Mouse (Mus musculus) limb, embryonic 14.5 days (tissue): ENCODE measurements around the gene Defb45. TPM values are rescaled to one million over a fixed set of nuclear protein-coding genes. Genes with fewer than 3 reads are reported as not detected.

Experiments used
- ATAC-seq: fragments of 200-750 bp; cut with Nextera tagmentation; 2 replicates; pipeline ENCODE4 v1.8.0; 2017; ENCODE audit warnings: low read depth, moderate number of reproducible peaks, moderate TSS enrichment; ENCODE audit not compliant: low FRiP score
- DNase-seq: peaks from one replicate; pipeline ENCODE4 v3.0.0-alpha.2; 2015; ENCODE audit warnings: low spot score
- H3K27ac ChIP-seq: fragments of 300-500 bp; sonication (generic); replicated peaks from 2 replicates; pipeline ENCODE4 v1.5.1; 2014; ENCODE audit warnings: low read depth, mild to moderate bottlenecking, low read length, moderate library complexity, mixed read lengths
- H3K27me3 ChIP-seq: fragments of 300-500 bp; sonication (generic); 2 replicates; pipeline ENCODE4 v1.6.1; 2014; ENCODE audit warnings: low read length, mixed read lengths; ENCODE audit not compliant: control insufficient read depth, insufficient read depth
- H3K36me3 ChIP-seq: fragments of 300-500 bp; sonication (generic); 2 replicates; pipeline ENCODE4 v1.6.1; 2014; ENCODE audit warnings: mild to moderate bottlenecking, low read length, moderate library complexity, mixed read lengths; ENCODE audit not compliant: control insufficient read depth, insufficient read depth
- H3K4me1 ChIP-seq: fragments of 300-500 bp; sonication (generic); 2 replicates; pipeline ENCODE4 v1.6.1; 2014; ENCODE audit warnings: antibody characterized with exemption, low read length, mixed read lengths; ENCODE audit not compliant: control insufficient read depth, insufficient read depth
- H3K4me2 ChIP-seq: fragments of 300-500 bp; sonication (generic); replicated peaks from 2 replicates; pipeline ENCODE4 v1.6.1; 2014; ENCODE audit warnings: low read depth, mild to moderate bottlenecking, low read length, moderate library complexity; ENCODE audit not compliant: severe bottlenecking
- H3K4me3 ChIP-seq: fragments of 300-500 bp; sonication (generic); replicated peaks from 2 replicates; pipeline ENCODE4 v1.5.1; 2014; ENCODE audit warnings: low read length
- H3K9ac ChIP-seq: fragments of 300-500 bp; sonication (generic); 2 replicates; pipeline ENCODE4 v1.6.1; 2014; ENCODE audit warnings: mild to moderate bottlenecking, low read depth, low read length, moderate library complexity; ENCODE audit not compliant: severe bottlenecking
- H3K9me3 ChIP-seq: fragments of 300-500 bp; sonication (generic); 2 replicates; pipeline ENCODE4 v1.6.1; 2016; ENCODE audit warnings: low read length; ENCODE audit not compliant: control insufficient read depth
- POLR2A ChIP-seq: fragments of 200-500 bp; IDR thresholded peaks from 2 replicates; pipeline ENCODE4 v1.8.0; 2012; ENCODE audit warnings: inconsistent platforms, mild to moderate bottlenecking, moderate library complexity, borderline replicate concordance; ENCODE audit not compliant: insufficient read depth, insufficient read length; ENCODE audit errors: extremely low read depth
- WGBS: fragments of 180-500 bp; shearing (Covaris S2); extraction: QIAGEN DNeasy Blood & Tissue Kit; methylation state at CpG from one replicate; pipeline ENCODE4 v1.1.7; 2014; 5-methylcytosine and 5-hydroxymethylcytosine counted together
- polyA plus RNA-seq, 2 experiments: library from polyadenylated mRNA; depleted of rRNA in 1 of 2; stranded (reverse) in 1 of 2; unstranded in 1 of 2; fragments of >200 nt; fragmentation: Nextera tagmentation in 1 of 2; extraction: Ambion mirVana in 1 of 2; gene quantifications; 2 replicates each; pipeline versions ENCODE4 v1.2.1 to v1.2.3; 2012 to 2014

Gene Defb45
- polyA plus RNA-seq, 2 experiments = not detected

GRCm38 (mm10) chr2:152553774-152554423, 45.3 kb downstream of the Defb45 start:
- H3K4me3 ChIP-seq = no peak overlapping the region
- H3K36me3 ChIP-seq = no peaks in the 10 kb centered on the region
- H3K27me3 ChIP-seq = no peaks in the 10 kb centered on the region
- H3K4me1 ChIP-seq = no peaks in the 10 kb centered on the region
- no peak for TF ChIP-seq POLR2A
- H3K9ac ChIP-seq = no peak overlapping the region
- no peaks in the 10 kb centered on the region for H3K9me3 ChIP-seq
- peak; percentile 67 for DNase-seq
- 12% methylated on average over 16 of the region's 16 CpGs for WGBS
- H3K27ac ChIP-seq = no peak overlapping the region
- 0 out of 2 replicates have a peak overlapping the region, but pooled peaks have one; percentile 25 for H3K4me2 ChIP-seq
- no peak for ATAC-seq

- ATAC-seq (no peak), DNase-seq (no peak)
- no peaks in the 10 kb centered on the region for H3K27me3 ChIP-seq
- no peaks in the 10 kb centered on the region for H3K36me3 ChIP-seq
- H3K4me1 ChIP-seq = no peaks in the 10 kb centered on the region
- H3K9ac ChIP-seq = no peak overlapping the region
- 77% methylated on average over 5 of the region's 5 CpGs for WGBS
- H3K4me2 ChIP-seq = no peak overlapping the region
- H3K27ac ChIP-seq = no peak overlapping the region
- TF ChIP-seq POLR2A = no peak
- H3K4me3 ChIP-seq = no peak overlapping the region
- H3K9me3 ChIP-seq = no peaks in the 10 kb centered on the region
These were observed 51.1 kb downstream of the Defb45 start for GRCm38 (mm10) chr2:152548124-152548523.

- 19% methylated on average over 4 of the region's 4 CpGs for WGBS
These were observed 54.5 kb downstream of the Defb45 start for GRCm38 (mm10) chr2:152544691-152545090.

GRCm38 (mm10) chr2:152543478-152543877, 55.7 kb downstream of the Defb45 start:
- Histone ChIP-seq H3K4me2 (no peak overlapping the region), H3K9ac (no peak overlapping the region), H3K9me3 (no peaks in the 10 kb centered on the region), H3K4me3 (no peak overlapping the region), H3K27me3 (no peaks in the 10 kb centered on the region), H3K4me1 (no peaks in the 10 kb centered on the region), H3K27ac (no peak overlapping the region), H3K36me3 (no peaks in the 10 kb centered on the region)
- no peak for TF ChIP-seq POLR2A
- no peak for ATAC-seq
- no peak for DNase-seq
- 51% methylated on average over 4 of the region's 4 CpGs for WGBS

More at GRCm38 (mm10) chr2:152544691-152545090, 54.5 kb downstream of the Defb45 start:
- ATAC-seq = peak; percentile 55; the same call in 1 of the 2 replicates
- H3K27ac ChIP-seq = no peak overlapping the region
- no peaks in the 10 kb centered on the region for H3K36me3 ChIP-seq
- no peaks in the 10 kb centered on the region for H3K4me1 ChIP-seq
- DNase-seq = peak; percentile 45
- no peak overlapping the region for H3K4me2 ChIP-seq
- H3K9me3 ChIP-seq = no peaks in the 10 kb centered on the region
- TF ChIP-seq POLR2A = no peak
- H3K4me3 ChIP-seq = no peak overlapping the region
- H3K27me3 ChIP-seq = no peaks in the 10 kb centered on the region
- no peak overlapping the region for H3K9ac ChIP-seq

Other genes starting within 250 kb of the Defb45 start
- gene Nrsn2, start 222.8 kb downstream of the Defb45 start, polyA plus RNA-seq (2012; rRNA removed) = 3.6 and 4.9 TPM in 2 replicates
- 2.5 and 2.7 TPM in 2 replicates for gene Nrsn2, start 222.8 kb downstream of the Defb45 start, polyA plus RNA-seq (2014; fragmentation: Nextera tagmentation; extraction: Ambion mirVana)
- 48.8 and 60.7 TPM in 2 replicates for gene Sox12, start 201.3 kb downstream of the Defb45 start, polyA plus RNA-seq (2012; rRNA removed)
- gene Sox12, start 201.3 kb downstream of the Defb45 start, polyA plus RNA-seq (2014; fragmentation: Nextera tagmentation; extraction: Ambion mirVana) = 13.5 and 17.1 TPM in 2 replicates
- gene Zcchc3, start 184.4 kb downstream of the Defb45 start, polyA plus RNA-seq (2012; rRNA removed) = 33.5 and 35.6 TPM in 2 replicates
- 38.1 and 47.0 TPM in 2 replicates for gene Zcchc3, start 184.4 kb downstream of the Defb45 start, polyA plus RNA-seq (2014; fragmentation: Nextera tagmentation; extraction: Ambion mirVana)
- 0.28 and 0.41 TPM in 2 replicates for gene 6820408C15Rik, start 183.8 kb downstream of the Defb45 start, polyA plus RNA-seq (2012; rRNA removed)
- 0.18 and 0.30 TPM in 2 replicates for gene 6820408C15Rik, start 183.8 kb downstream of the Defb45 start, polyA plus RNA-seq (2014; fragmentation: Nextera tagmentation; extraction: Ambion mirVana)
- gene Defb23, start 134.8 kb downstream of the Defb45 start, polyA plus RNA-seq (2012; rRNA removed) = not detected in 2 replicates
- not detected in 2 replicates for gene Defb23, start 134.8 kb downstream of the Defb45 start, polyA plus RNA-seq (2014; fragmentation: Nextera tagmentation; extraction: Ambion mirVana)
- gene Defb20, start 122.3 kb downstream of the Defb45 start, polyA plus RNA-seq (2012; rRNA removed) = 0.12 TPM in 1 of 2 replicates, not detected in the other
- gene Defb20, start 122.3 kb downstream of the Defb45 start, polyA plus RNA-seq (2014; fragmentation: Nextera tagmentation; extraction: Ambion mirVana) = not detected in 2 replicates
- 0.13 TPM in 1 of 2 replicates, not detected in the other for gene Defb22, start 109.3 kb downstream of the Defb45 start, polyA plus RNA-seq (2012; rRNA removed)
- not detected in 2 replicates for gene Defb22, start 109.3 kb downstream of the Defb45 start, polyA plus RNA-seq (2014; fragmentation: Nextera tagmentation; extraction: Ambion mirVana)
- not detected in 2 replicates for gene Defb26, start 87.7 kb downstream of the Defb45 start, polyA plus RNA-seq (2012; rRNA removed)
- gene Defb26, start 87.7 kb downstream of the Defb45 start, polyA plus RNA-seq (2014; fragmentation: Nextera tagmentation; extraction: Ambion mirVana) = not detected in 2 replicates
- 0.61 TPM in 1 of 2 replicates, not detected in the other for gene Defb28, start 81.1 kb downstream of the Defb45 start, polyA plus RNA-seq (2012; rRNA removed)
- gene Defb28, start 81.1 kb downstream of the Defb45 start, polyA plus RNA-seq (2014; fragmentation: Nextera tagmentation; extraction: Ambion mirVana) = not detected in 2 replicates
- not detected in 2 replicates for gene Defb29, start 59.3 kb downstream of the Defb45 start, polyA plus RNA-seq (2012; rRNA removed)
- gene Defb29, start 59.3 kb downstream of the Defb45 start, polyA plus RNA-seq (2014; fragmentation: Nextera tagmentation; extraction: Ambion mirVana) = not detected in 2 replicates
- not detected in 2 replicates for gene Gm17416, start 30.1 kb downstream of the Defb45 start, polyA plus RNA-seq (2012; rRNA removed)
- not detected in 2 replicates for gene Gm17416, start 30.1 kb downstream of the Defb45 start, polyA plus RNA-seq (2014; fragmentation: Nextera tagmentation; extraction: Ambion mirVana)
- gene Defb21, start 26.7 kb downstream of the Defb45 start, polyA plus RNA-seq (2012; rRNA removed) = not detected in 2 replicates
- not detected in 2 replicates for gene Defb21, start 26.7 kb downstream of the Defb45 start, polyA plus RNA-seq (2014; fragmentation: Nextera tagmentation; extraction: Ambion mirVana)
- not detected in 2 replicates for gene Defb19, start 19.1 kb downstream of the Defb45 start, polyA plus RNA-seq (2012; rRNA removed)
- not detected in 2 replicates for gene Defb19, start 19.1 kb downstream of the Defb45 start, polyA plus RNA-seq (2014; fragmentation: Nextera tagmentation; extraction: Ambion mirVana)
- not detected in 2 replicates for gene Defb36, start 4.9 kb upstream of the Defb45 start, polyA plus RNA-seq (2012; rRNA removed)
- not detected in 2 replicates for gene Defb36, start 4.9 kb upstream of the Defb45 start, polyA plus RNA-seq (2014; fragmentation: Nextera tagmentation; extraction: Ambion mirVana)
- 0.68 and 0.77 TPM in 2 replicates for gene Defb25, start 23.7 kb upstream of the Defb45 start, polyA plus RNA-seq (2012; rRNA removed)
- 1.6 and 3.2 TPM in 2 replicates for gene Defb25, start 23.7 kb upstream of the Defb45 start, polyA plus RNA-seq (2014; fragmentation: Nextera tagmentation; extraction: Ambion mirVana)
- 3.9 and 4.7 TPM in 2 replicates for gene Rem1, start 27.6 kb upstream of the Defb45 start, polyA plus RNA-seq (2012; rRNA removed)
- 2.6 and 4.4 TPM in 2 replicates for gene Rem1, start 27.6 kb upstream of the Defb45 start, polyA plus RNA-seq (2014; fragmentation: Nextera tagmentation; extraction: Ambion mirVana)
- 148 and 194 TPM in 2 replicates for gene H13, start 70.1 kb upstream of the Defb45 start, polyA plus RNA-seq (2012; rRNA removed)
- gene H13, start 70.1 kb upstream of the Defb45 start, polyA plus RNA-seq (2014; fragmentation: Nextera tagmentation; extraction: Ambion mirVana) = 151 and 153 TPM in 2 replicates
- gene Mcts2, start 87.6 kb upstream of the Defb45 start, polyA plus RNA-seq (2012; rRNA removed) = 11.8 and 18.6 TPM in 2 replicates
- 26.8 and 27.2 TPM in 2 replicates for gene Mcts2, start 87.6 kb upstream of the Defb45 start, polyA plus RNA-seq (2014; fragmentation: Nextera tagmentation; extraction: Ambion mirVana)
- gene Id1, start 136.9 kb upstream of the Defb45 start, polyA plus RNA-seq (2012; rRNA removed) = 444 and 565 TPM in 2 replicates
- gene Id1, start 136.9 kb upstream of the Defb45 start, polyA plus RNA-seq (2014; fragmentation: Nextera tagmentation; extraction: Ambion mirVana) = 184 and 198 TPM in 2 replicates
- 21.7 and 23.7 TPM in 2 replicates for gene Cox4i2, start 154.8 kb upstream of the Defb45 start, polyA plus RNA-seq (2012; rRNA removed)
- 33.6 and 34.7 TPM in 2 replicates for gene Cox4i2, start 154.8 kb upstream of the Defb45 start, polyA plus RNA-seq (2014; fragmentation: Nextera tagmentation; extraction: Ambion mirVana)
- gene Bcl2l1, start 232.3 kb upstream of the Defb45 start, polyA plus RNA-seq (2012; rRNA removed) = 46.8 and 54.3 TPM in 2 replicates
- 91.2 and 96.3 TPM in 2 replicates for gene Bcl2l1, start 232.3 kb upstream of the Defb45 start, polyA plus RNA-seq (2014; fragmentation: Nextera tagmentation; extraction: Ambion mirVana)
- 36.0 and 51.3 TPM in 2 replicates for gene Tpx2, start 248.6 kb upstream of the Defb45 start, polyA plus RNA-seq (2012; rRNA removed)
- gene Tpx2, start 248.6 kb upstream of the Defb45 start, polyA plus RNA-seq (2014; fragmentation: Nextera tagmentation; extraction: Ambion mirVana) = 71.8 and 83.6 TPM in 2 replicates